In genomic region chr4:129441145-129441544, GRCm38 (mm10) we compare ENCODE assay signal across 9 mouse cellular contexts. TPM values are rescaled to one million over a fixed set of nuclear protein-coding genes. Genes with fewer than 3 reads are reported as not detected.
DNase-seq lines count a peak whose midpoint lies in the region; ATAC-seq lines count a peak whose summit lies in the region.
"Had no signal": no experiment of that assay in that cellular context is flagged by ENCODE, and none has a peak within 500 bp of the region (broad histone marks: within the 10 kb centered on the region; RNA-seq: fewer than 3 reads in every experiment).

No protein-coding gene starts in this region.

- peaks cover 13% of the 10 kb centered on the region; the same call in 1 of the 2 replicates for H3K27me3 ChIP-seq in hindbrain, embryonic 15.5 days
- H3K27me3 ChIP-seq in limb, embryonic 13.5 days = peaks cover 46% of the 10 kb centered on the region

- DNase-seq in thymus, postnatal 25 days = peak; percentile 2
- no peak for DNase-seq in thymus, postnatal 10 days (ENCODE audit: low spot score in 2 of 2)
- no peak for DNase-seq in urinary bladder, postnatal 25 days (ENCODE audit: low spot score)
- DNase-seq in adipocyte (ENCODE audit: low spot score) = no peak
- DNase-seq: liver, embryonic 13.5 days had no signal

- no peak overlapping the region for H3K9ac ChIP-seq in hindbrain, embryonic 15.5 days
- no peak overlapping the region for H3K9ac ChIP-seq in limb, embryonic 13.5 days
- H3K9ac ChIP-seq: liver, embryonic 13.5 days had no signal

- no peaks in the 10 kb centered on the region for H3K36me3 ChIP-seq in hindbrain, embryonic 15.5 days
- no peaks in the 10 kb centered on the region for H3K36me3 ChIP-seq in limb, embryonic 13.5 days
- H3K36me3 ChIP-seq: liver, embryonic 13.5 days had no signal

- peak overlapping the region; percentile 58 for H3K4me3 ChIP-seq in hindbrain, embryonic 15.5 days
- peak overlapping the region; percentile 48 for H3K4me3 ChIP-seq in limb, embryonic 13.5 days

- 37% methylated on average over 6 of the region's 6 CpGs for WGBS in hindbrain, embryonic 15.5 days
- 32% methylated on average over 6 of the region's 6 CpGs for WGBS in limb, embryonic 13.5 days

- no peak for ATAC-seq in hindbrain, embryonic 15.5 days (ENCODE audit: low FRiP score, low read depth)
- no peak for ATAC-seq in limb, embryonic 13.5 days (ENCODE audit: low FRiP score, low read depth)
- ATAC-seq in megakaryocyte-erythroid progenitor cell, adult 5-6 weeks (replicated peaks; ENCODE audit: low FRiP score, low TSS enrichment, poor library complexity, severe bottlenecking) = no peak

- H3K4me1 ChIP-seq in hindbrain, embryonic 15.5 days (replicated peaks) = peaks cover 13% of the 10 kb centered on the region
- peaks cover 10% of the 10 kb centered on the region for H3K4me1 ChIP-seq in limb, embryonic 13.5 days

- H3K27ac ChIP-seq in hindbrain, embryonic 15.5 days (replicated peaks) = no peak overlapping the region
- H3K27ac ChIP-seq in limb, embryonic 13.5 days = no peak overlapping the region
- H3K27ac ChIP-seq: liver, embryonic 13.5 days had no signal

- no peaks in the 10 kb centered on the region for H3K9me3 ChIP-seq in hindbrain, embryonic 15.5 days
- H3K9me3 ChIP-seq in limb, embryonic 13.5 days = no peaks in the 10 kb centered on the region
- H3K9me3 ChIP-seq: liver, embryonic 13.5 days had no signal

- H3K4me2 ChIP-seq in hindbrain, embryonic 15.5 days = peak overlapping the region; percentile 71
- peak overlapping the region; percentile 71 for H3K4me2 ChIP-seq in limb, embryonic 13.5 days (replicated peaks)

RNA-seq across cellular contexts. Expression of gene Zbtb8b, which starts 0.5 kb away (rescaled TPM):
- polyA plus RNA-seq in hindbrain, embryonic 15.5 days (2015; fragmentation: Nextera tagmentation; extraction: Ambion mirVana) = 15.7 and 17.1 TPM in 2 replicates
- polyA plus RNA-seq in limb, embryonic 13.5 days (2015; fragmentation: Nextera tagmentation; extraction: Ambion mirVana) = 1.9 TPM in 2 replicates
- not detected in 2 replicates for total RNA-seq in megakaryocyte-erythroid progenitor cell, adult 5-6 weeks (2014; fragmentation: Nextera tagmentation)
- 0.05 TPM in 1 of 2 replicates, not detected in the other for total RNA-seq in megakaryocyte-erythroid progenitor cell, adult 5-6 weeks (2017)
- total RNA-seq: gastrocnemius, postnatal 4 days had no signal

RNA-seq across cellular contexts. Expression of gene Bsdc1, which starts 20.2 kb away (rescaled TPM):
- polyA plus RNA-seq in hindbrain, embryonic 15.5 days (2015; fragmentation: Nextera tagmentation; extraction: Ambion mirVana) = 35.3 and 37.4 TPM in 2 replicates
- 27.9 and 30.3 TPM in 2 replicates for polyA plus RNA-seq in limb, embryonic 13.5 days (2015; fragmentation: Nextera tagmentation; extraction: Ambion mirVana)
- total RNA-seq in megakaryocyte-erythroid progenitor cell, adult 5-6 weeks (2014; fragmentation: Nextera tagmentation) = 36.1 and 36.3 TPM in 2 replicates
- total RNA-seq in megakaryocyte-erythroid progenitor cell, adult 5-6 weeks (2017) = 31.3 and 52.3 TPM in 2 replicates

RNA-seq across cellular contexts. Expression of gene Tssk3, which starts 49.7 kb away (rescaled TPM):
- 0.53 and 0.73 TPM in 2 replicates for polyA plus RNA-seq in hindbrain, embryonic 15.5 days (2015; fragmentation: Nextera tagmentation; extraction: Ambion mirVana)
- not detected in 2 replicates for polyA plus RNA-seq in limb, embryonic 13.5 days (2015; fragmentation: Nextera tagmentation; extraction: Ambion mirVana)
- not detected in 2 replicates for total RNA-seq in megakaryocyte-erythroid progenitor cell, adult 5-6 weeks (2014; fragmentation: Nextera tagmentation)
- total RNA-seq in megakaryocyte-erythroid progenitor cell, adult 5-6 weeks (2017) = not detected in 2 replicates
- total RNA-seq: gastrocnemius, postnatal 4 days had no signal

RNA-seq across cellular contexts. Expression of gene Fam229a, which starts 49.8 kb away (rescaled TPM):
- 0.39 and 0.87 TPM in 2 replicates for polyA plus RNA-seq in hindbrain, embryonic 15.5 days (2015; fragmentation: Nextera tagmentation; extraction: Ambion mirVana)
- polyA plus RNA-seq in limb, embryonic 13.5 days (2015; fragmentation: Nextera tagmentation; extraction: Ambion mirVana) = not detected in 2 replicates
- not detected in 2 replicates for total RNA-seq in megakaryocyte-erythroid progenitor cell, adult 5-6 weeks (2014; fragmentation: Nextera tagmentation)
- total RNA-seq in megakaryocyte-erythroid progenitor cell, adult 5-6 weeks (2017) = not detected in 2 replicates
- total RNA-seq: gastrocnemius, postnatal 4 days had no signal
